Mouse (Mus musculus) cerebellum, adult 8-10 months (tissue): ENCODE measurements at regions not wholly inside any gene's neighbourhood (a gene's known extent, or its start where the extent isn't known, plus 50 kb on each side); places are given as distances from the start of the nearest gene placed in this dataset.

Experiments used
- DNase-seq: peaks from one replicate; pipeline ENCODE4 v3.0.0; 2022

DNA sequence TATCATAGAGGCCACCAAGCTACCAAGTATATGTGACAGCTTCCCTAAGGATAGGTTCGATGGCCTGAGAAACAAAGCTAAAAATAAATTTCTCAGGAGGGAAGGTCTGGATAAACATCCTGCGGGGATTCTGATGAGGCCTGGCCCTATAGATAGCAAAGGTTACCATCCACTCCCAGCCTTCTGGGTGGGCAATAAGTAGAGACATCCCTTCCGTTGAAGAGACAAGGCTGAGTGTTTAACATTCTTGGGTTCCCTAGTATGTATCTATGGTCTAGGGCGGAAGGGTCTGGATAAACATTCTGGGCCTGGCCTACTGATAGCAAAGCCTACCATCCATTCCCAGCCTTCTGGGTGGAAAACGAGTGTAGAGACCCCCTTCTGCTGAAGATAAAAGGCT lies 180.5 kb upstream of the Dlk1 start:
- DNase-seq, result no peak

DNA sequence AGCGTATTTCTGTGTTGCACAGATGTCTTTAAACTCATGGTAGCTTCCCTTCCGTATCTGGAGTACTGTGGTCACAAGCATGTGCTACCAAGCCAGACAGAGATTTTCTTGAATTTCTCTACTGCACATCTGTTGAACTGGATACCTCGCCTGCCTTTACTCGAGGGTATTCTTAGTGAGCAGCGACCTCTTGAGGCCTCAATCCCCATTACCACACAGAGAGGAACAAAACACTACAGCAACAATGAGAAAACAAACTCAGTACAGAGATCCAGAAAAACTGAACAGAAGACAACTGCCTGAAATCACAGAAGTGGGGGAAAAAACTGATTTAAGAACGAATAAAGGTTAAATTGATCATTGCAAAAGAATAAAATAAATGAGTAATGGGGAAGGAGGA lies 137.8 kb upstream of the Dlk1 start:
- no peak for DNase-seq

DNA sequence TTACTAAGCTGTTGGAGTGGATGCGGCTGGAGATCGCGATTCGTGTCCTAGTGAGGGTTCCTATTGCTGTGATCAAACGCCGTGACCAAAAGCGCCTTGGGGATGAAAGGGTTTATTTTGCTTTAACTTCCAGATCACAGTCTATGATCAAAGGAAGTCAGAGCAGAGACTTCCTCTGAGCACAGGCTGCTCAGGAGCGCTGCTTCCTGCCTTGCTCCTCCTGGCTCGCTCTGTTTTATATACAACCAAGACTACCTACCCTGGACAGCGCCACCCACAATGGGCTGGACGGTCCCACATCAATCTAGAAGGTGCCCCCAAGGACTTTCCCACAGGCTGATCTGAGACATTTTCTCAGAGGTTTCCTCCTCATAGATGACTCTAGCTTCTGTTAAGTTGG lies 126.6 kb upstream of the Dlk1 start:
- no peak for DNase-seq

DNA sequence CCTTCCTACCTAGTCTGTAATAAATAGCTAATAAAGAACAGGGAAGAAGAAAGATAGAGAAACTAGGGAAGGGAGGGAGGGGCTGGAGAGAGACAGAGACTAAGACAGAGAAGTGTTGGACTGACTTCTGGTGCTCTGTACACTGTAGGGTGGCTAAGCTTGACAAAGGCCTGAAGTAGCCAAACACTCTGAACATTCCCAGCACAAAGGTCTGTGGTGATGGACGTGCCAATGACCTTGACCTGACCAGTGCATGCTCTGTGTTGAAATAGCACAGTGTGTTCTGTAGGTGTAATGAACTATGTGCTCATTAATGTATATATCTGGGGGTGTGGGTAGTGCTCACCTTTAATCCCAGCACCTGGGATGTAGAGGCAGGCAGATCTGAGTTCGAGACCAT lies 81.3 kb upstream of the Dlk1 start:
- no peak for DNase-seq

DNA sequence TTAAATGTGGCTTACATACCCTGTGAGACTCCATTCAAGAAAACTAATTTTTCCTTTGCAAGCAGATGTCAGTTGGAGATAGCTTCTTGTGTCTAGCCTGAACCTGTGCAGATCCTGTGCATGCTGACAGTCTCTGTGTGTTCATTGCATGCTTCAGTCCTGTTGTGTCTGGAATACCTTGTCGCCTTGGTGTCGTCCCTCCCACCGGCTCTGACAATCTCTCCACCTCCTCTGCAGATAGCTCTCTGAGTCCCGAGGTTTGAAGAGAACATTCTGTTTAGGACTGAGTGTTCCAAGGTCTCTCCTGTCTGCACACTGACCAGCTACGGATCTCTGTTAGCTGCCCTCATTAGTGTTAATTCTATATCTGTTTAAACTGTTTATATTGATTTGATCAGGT lies 66.8 kb upstream of the Dlk1 start:
- no peak for DNase-seq

DNA sequence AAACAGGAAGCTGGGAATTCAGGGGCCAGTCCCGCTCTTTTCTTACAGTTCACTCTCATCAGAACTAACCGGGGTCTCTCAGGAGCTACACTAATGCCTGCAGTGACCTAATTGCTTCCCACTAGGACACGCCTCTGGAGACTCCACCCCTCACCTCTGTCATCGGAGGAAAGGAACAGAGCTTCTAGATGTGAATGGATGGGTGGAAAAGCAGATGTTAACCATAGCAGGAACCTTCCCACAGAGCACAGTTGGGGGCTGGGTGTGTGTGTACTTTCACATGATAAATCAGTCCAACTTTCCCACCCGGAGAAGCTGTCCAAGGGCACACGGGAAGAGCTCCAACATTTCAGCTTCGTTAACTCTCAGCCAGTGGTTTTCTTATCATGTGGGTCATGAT lies 63.8 kb upstream of the Dlk1 start:
- no peak for DNase-seq

DNA sequence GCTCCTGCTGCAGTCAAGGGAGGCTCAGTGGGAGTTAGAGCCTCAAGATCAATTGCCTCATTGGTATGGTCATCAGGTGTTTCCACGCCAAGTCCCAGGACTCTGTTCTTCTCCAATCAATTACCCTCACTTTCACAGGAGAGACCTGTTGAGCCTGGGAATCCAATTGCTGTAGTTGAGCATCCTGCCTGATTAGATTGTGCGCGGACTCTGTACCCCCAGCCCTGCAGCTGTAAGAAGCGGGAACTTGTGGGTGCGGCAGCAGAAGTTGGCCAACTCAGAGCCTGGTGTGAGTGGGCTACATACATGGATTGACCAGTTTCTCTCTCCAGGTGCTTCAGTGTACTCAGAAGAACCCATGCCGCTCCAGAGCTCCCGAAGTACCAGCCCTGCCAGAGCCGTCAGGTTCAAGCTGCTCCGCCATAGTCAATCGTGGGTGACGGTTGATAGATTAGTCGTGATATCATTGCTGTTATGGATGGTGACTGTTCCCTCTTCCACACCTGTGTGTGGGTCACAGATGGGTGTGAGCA lies 62.2 kb upstream of the Dlk1 start:
- no peak for DNase-seq

DNA sequence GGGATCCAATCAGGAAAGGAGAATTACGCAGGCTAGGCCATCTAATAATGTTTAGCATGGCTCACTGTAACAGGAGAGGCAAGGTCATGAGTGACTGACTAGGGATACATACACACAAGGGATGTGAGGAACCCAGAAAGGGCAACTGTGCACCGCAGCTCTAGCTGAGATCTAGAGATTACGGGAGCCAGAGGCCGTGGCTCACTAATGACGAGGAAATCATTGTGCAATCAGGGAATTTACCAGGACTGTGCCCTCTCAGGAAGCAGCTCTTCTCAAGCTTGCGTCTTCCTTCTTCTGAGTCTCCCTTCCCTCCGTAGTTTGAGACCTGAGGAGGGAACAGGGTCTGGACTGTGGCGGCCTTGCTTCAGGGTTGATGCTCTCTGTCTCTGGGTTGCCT lies 61.6 kb upstream of the Dlk1 start:
- DNase-seq, result no peak

DNA sequence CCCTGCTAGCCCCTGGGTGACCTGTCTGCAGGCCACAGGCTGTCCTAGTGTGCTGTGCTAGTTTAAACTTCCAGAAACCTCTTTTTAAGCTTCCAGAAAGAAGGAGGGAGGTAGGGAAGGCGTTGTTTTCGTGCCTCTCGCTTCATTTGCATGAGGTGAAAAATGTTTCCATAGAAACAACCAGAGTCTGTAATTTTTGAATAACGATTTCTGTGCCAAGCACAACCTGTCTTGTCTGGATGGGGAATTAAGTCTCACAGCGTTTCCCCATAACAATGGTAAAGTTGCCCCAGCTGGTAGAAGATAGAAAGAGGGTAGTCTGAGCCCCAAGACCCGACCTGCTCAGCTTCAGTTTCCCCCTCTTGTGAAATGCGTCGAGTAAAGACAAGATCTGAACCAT lies 59.3 kb upstream of the Dlk1 start:
- no peak for DNase-seq

DNA sequence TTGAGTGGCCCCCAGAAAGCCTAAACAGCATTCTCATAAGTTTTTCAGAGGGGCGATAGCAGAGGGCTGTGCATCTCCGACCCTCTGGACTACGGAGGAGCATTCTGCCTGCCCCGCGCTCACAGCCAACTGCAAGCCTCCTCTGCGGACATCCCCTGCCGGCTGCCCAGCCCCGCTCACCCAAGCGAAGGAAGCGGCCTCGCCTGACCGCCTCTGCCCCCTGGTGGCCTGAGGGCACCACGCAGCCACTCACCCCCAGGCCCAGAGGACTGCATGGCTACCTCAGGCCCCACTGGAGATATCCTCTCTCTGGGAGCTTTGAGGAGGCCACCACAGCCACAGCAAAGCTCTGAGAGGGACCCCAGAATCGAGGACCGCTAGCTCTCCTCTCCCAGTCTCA lies 58.8 kb upstream of the Dlk1 start:
- peak; percentile 44 for DNase-seq

DNA sequence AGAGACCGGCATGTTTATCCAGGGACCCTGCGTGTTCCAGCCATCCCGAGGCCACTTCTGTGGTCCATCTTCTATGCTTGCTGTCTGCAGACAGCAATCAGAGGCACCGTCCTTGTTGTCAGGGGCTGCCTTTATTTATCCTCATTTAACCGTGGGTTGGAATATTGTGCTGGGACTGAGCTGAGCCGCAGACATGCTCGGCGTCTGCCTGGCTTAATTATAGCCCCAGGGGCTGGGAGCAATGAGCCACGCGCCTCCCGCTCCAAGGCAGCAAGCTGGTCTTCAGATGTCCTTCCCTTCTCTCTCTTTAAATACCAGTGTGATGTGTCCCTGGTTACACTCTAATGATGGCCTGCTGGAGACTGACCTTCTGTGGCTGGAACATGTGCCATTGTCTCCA lies 58.2 kb upstream of the Dlk1 start:
- no peak for DNase-seq

DNA sequence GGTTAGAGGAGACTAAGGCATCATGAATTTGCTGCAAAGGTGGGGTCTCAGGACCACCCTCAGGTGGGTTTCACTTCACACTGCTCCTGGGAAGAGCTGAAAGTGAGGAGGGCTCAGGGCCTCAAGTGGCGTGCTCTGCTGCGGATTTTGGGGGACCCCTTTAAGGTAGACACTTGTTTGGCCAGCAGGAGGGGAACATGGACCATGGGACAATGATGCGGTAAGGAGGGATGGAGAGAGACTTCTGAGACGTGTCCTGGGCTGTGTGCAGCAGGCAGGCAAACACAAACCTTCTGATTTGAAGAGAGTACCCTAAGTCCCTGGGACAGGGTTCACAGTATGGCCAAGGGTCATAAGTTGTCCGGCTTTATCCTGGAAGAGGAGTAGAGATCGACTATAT lies 56.0 kb upstream of the Dlk1 start:
- DNase-seq, result no peak

DNA sequence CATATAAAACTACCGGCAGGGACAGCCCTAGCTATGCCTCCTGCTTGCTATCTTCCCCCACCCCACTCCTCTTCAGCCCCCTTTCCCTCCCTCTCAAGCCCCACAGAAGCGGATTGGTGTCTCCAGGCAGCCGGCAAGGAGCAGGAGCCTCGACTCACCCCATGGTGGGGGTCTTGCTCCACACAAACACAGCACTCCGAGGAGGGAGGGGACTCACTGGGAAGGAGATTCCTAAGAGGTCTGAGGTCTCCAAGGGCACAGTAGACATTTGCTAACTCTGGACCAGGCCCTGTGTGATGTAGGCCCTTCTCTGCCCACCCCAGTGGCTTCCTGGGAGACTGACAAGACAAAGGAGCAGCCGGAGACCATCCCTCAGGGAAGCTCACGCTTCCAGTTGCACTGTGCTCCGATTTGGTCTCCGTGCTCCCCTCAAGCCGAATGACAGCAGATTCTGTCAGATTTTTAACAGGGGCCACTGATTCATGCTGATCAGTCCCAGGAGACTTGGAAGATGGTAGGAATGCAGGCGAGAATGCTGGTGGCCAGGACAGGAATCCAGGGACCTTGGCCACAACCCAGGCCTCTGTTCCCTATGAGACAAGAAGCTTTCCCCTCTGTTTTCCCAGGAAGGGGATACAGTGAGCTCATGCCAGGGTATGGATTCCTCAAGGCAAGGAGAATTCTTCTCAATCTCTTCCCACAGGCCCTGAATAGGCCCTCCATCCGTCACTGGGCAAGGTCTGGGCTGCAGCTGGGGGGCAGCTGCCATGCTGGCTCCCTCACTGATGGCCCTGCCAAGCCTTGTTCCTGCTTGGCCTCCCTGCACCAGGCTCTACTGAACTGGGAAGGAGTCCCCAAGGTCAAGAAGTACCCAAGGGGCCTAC lies 55.2 kb upstream of the Dlk1 start:
- no peak for DNase-seq

DNA sequence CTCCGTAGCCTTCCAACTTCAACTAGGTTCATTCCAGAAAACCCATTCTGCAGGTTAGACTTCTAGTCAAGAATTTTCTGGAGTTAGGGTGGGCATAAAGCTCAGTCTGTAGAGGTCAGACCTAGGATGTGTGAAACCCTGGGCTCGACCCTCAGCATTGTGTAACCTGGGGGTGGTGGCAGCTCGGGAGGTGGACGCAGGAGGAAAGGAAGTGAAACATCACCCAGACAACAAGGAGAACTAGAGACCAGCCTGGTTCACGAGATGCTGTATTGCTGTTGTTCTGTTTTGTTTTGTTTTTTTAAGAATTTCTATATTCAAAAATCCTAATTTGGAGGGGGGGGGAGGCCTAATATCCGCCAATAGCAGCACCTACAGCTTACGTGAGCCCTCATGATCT lies 54.1 kb upstream of the Dlk1 start:
- DNase-seq, result no peak

DNA sequence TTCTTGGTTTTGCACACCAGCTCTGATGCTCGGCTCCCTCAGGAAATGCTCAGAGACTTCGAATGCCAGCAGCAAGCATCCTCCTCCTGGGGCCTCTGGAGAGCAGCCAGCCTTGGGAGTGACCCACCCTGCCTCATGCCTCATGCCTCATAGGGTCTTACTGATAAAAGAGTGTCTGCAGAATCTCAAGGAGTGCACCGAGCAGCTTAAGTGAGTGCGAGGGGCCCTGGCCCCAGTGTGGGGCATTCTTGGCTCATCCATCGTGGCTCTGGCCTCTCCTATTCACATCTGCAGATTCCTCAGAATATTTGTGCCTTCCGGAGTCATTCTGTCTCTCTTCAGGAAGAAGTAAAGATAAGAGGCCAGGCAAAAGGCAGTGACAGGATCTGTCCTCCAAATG lies 53.7 kb upstream of the Dlk1 start:
- no peak for DNase-seq

DNA sequence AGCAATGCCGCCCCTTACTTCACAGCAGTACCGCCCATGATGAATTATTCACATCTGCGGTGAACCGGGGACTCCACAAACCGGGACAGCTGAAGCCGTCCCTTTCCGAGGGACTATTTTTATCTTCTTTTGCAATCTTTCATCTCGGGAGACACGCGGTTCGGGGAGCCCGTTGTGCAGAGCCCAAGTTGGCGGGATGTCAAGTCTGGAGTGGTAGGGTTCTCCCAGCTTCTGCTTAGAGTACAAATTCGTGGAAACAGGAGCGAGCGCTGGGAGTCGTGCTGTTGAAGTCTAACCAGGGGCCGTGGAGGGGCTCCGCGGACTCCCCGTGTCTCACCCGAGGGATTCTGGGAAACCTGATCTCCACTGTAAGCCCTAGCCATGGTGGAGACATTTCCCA lies 53.0 kb upstream of the Dlk1 start:
- no peak for DNase-seq

DNA sequence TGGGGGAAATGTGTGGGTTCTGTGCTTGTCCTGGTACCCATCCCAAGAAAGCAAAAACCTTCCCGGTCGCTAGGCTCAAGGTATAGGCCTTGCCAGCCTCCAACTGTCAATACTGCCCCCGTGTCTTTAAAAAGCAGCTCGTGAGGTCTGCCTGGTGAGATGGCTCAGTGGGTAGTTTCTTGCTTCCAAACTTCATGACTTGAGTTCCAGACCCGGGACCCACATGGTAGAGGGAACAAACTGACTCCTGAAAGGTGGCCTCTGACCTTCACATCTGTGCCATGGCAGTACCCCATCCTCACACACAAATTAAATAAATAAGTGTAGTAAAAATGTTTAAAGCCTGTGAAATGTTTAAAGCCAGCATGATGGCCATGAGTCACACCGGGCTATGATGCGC lies 52.6 kb upstream of the Dlk1 start:
- DNase-seq, result no peak

DNA sequence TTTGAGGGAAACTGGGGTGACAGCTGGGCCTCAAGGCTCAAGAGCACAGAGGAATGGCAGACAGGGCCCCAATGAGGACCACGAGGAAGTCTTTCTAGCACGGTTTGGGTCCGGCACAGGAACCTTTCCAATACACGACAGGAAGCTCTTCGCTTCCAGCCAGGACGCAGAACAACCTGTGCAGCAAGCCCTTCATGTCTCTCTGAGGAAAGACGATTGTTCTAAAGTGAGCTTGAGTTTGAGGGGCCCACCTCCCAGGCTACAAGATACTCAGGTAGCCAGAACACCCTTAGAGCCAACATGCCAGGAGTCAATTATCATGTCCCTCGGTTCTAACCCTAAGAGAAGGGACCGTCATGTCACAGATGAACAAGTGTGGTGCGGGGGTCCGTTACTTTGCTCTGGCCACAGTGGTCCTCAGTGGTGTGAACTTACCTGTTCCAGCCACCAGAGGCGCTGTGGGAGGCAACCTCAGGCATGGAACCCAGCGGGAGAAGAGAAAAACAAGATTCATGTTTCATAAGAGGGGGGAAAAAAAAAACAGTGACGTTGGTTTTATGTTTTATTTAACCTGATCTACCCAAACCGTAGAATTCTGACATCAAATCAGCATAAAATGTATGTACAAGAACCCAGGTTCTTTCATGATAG lies 51.6 kb upstream of the Dlk1 start:
- no peak for DNase-seq

DNA sequence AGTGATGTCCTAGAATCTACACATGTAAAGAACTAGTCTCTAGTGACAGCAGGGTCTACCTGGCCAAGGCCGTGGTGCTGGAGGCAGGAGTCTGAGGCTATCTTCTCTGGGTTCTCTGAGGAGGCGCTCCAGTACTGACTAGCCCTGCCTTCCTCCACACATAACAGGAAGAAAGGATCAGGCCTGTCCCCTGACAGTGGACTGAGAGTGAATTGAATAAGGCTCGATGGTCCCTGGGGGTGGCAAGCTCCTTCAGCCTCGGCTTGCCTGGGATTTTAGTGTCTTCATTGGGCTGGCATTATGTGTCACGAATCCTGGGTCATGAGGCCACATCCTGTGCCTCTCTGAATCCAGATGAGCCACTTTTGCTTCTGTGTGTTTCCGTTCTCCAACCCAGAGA lies 50.9 kb upstream of the Dlk1 start:
- DNase-seq, result no peak

DNA sequence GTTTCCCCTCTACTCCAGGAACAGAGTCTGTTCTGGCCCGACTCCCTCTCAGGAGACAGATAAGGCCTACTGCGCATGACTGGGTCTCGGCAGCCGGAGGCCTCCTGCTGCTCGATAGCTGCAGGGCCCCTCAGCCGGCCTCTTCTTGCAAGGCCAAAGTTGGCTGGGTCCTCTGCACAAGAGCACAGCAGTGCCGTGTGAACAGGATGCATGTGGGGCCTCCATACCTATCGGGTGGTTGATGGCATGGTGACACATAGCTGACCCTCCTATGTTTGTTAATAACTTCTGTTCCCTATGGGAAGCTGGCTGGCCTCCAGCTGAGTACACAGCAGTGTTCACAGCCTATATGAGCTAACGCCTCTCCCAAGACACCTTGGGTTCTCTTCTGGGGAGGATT lies 50.4 kb upstream of the Dlk1 start:
- DNase-seq, result no peak
